Mouse (Mus musculus) CH12F3 (cell line): ENCODE data around the gene Rap2a.

Source experiments
- in situ Hi-C: fragments of 300-500 bp; cut with MboI; formaldehyde crosslinking; loops from 2 replicates; pipeline ENCODE4 v1.14.3; 2020; ENCODE audit warnings: low sequenced_read_pairs

Gene Rap2a

DNA sequence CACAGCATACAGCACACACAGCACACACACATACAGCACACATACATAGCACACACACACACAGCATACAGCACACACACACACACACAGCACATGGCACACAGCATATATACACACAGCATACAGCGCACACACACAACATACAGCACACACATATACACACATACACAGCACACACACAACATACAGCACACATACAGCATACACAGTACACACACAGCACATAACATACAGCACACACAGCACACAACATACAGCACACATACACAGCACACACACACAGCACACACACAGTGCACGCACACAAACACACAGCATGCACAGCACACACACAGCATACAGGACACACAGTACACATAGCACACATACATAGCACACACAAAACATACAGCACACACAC is 60.9 kb downstream of the Rap2a start:
- in situ Hi-C loops, result no loop called here

DNA sequence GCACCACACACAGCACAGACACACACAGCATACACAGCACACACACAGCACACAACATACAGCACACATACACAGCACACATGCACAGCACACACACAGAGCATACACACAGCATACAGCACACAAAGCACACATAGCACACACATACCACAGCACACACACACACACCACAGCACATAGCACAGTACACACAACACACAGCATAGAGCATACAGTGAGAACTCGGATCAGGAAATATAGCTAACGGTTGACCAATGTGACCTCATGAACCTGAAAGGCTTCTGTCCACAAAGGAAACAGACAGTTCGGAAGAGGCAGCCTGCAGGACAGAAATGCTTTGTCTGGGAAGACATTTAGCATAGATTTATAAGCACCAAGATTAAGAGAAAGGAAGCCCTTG is 61.4 kb downstream of the Rap2a start:
- in situ Hi-C loops, result no loop called here

DNA sequence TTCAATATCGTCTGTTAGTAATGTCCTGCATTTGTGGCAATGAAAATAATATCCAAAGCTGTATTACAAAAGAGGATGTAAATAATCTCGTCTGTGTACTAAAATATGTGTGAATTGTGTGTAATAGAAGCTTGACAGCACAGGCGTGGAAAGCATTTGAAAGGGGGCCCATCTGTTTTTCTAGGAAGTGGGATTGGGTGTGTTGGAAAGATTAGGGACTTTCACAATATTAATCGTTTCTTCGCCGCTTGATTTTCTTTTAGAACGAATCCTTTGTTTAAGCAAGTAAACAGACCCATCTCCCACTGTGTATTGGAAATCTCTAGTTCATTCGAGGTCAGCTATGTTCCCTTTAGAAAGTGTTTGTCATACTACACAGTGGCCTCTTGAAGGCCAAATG is 64.2 kb downstream of the Rap2a start:
- in situ Hi-C loops, result no loop called here

GRCm38 (mm10) chr14:120542976-120543375 is 64.7 kb downstream of the Rap2a start:
- in situ Hi-C loops, result no loop called here

DNA sequence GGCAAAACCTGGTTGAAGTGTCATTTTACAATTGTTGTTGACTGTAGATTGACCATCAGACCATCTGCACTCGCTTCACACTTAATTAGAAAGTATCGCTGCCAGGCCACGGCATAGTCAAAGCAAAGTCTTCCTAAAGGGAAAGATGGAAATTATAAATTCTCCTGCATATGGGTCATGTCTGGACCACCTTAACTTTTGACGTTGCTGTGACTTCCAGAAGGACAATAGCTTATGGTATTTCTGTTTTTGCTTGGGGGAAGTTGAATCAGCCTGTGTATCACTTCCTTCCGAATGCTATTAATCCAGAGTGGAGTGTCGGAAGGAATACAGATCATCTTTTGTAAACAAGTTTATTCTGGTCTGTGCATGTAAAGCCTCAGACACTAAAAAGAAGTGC is 65.6 kb downstream of the Rap2a start:
- in situ Hi-C loops, result no loop called here

- in situ Hi-C loops, result no loop called here
Measured at GRCm38 (mm10) chr14:120544495-120544894, 66.3 kb downstream of the Rap2a start.

DNA sequence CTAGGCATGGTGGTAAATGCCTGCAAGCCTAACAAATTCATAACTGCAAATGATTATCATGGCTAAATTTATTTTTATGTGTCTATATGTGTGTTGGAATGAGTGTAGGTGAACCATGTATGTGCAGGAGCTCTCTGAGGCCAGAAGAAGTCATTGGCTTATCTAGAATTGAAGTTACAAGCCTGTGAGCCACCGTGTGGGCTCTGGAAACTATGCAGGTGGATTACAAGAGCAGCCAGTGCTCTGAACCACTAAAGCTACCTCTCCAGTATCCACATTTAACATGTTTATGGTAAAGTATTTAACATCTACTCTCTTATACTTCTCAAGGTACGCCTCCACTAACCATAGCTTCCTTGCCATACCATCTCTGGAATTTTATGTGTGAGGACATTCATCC is 66.7 kb downstream of the Rap2a start:
- in situ Hi-C loops, result no loop called here
